Mouse (Mus musculus) frontal cortex, postnatal 36 days (tissue): Measurements from ENCODE around the gene Dydc2.

Source experiments
- DNase-seq, 2 experiments: peaks; one replicate each; pipeline ENCODE4 v3.0.0; 2022; ENCODE audit warnings: low spot score in 2 of 2

The Dydc2 gene

DNA sequence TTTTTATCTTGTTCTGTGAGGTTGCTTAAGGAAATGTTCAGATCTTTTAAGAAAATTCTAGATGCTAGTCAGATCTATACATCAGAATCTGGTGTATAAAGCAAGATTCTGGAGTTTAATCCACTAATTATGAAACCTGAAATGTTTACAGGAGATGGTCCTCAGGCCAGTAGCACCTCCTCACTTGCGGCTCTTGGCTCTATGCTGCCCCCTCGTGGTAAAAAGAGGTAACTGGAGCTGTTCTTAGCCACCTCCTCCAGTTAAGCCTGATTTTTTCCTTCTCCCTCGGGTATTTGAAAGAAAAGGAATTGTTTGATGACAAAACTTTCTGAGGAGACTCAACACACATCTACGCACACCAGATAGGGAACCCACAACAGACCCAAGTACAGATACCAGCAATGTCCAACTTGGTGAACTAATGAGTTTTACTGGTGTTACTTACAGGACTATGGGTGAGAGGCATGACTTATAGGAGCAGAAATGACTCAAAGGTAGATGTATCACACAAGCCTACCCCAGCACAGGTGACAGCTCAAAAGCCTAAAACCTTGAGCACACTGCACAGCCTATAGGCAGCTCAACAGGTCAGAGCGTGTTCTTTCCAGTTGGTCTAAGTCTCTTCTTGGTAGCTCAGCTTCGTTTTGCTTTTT lies 33.7 kb downstream of the Dydc2 start:
- peak; percentile 55 to 56 for DNase-seq

DNA sequence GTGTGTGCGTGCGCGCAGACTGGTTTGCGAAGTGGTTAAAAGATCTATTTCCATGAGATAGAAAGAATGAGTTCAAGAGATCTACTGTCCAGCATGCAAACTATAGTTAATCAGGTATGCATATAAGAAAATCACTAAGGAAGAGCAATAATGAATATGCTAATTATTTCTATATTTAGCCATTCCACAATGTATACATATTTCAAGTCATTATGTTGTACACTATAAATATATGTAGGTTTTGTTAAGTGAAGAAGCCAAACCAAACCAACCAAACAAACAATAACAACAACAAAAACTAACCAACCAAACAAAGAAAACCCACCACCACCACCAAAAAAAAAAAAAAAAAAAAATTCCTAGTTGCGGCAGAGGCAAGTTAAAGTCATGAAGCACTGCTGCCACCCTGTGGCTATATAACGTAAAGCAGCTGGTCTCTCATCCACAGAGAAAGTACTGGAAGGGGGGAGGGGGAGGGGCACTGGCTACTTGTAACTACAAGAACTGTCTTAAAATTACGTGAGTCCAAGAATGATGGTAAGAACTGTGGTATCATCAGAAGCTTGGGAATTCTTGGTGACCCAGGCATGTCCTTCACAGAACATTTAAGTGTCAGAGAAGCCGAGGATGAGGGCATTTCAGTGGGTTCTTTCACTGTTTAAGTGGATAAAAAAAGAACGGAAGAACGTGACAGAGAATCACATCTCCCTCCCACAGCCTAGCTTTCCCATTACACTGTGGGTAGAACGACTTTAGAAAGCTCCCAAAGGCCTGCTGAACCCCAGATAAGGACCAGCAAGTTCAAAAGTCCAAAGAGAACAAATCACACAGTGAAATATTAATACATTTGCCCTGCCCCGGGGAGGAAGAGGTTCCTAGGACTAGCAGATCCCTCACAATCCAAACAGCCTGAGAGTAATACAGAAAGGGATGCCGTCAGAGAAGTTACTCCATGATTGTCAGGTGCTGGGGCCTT lies 35.6 kb downstream of the Dydc2 start:
- peak; percentile 61 to 86 for DNase-seq

DNA sequence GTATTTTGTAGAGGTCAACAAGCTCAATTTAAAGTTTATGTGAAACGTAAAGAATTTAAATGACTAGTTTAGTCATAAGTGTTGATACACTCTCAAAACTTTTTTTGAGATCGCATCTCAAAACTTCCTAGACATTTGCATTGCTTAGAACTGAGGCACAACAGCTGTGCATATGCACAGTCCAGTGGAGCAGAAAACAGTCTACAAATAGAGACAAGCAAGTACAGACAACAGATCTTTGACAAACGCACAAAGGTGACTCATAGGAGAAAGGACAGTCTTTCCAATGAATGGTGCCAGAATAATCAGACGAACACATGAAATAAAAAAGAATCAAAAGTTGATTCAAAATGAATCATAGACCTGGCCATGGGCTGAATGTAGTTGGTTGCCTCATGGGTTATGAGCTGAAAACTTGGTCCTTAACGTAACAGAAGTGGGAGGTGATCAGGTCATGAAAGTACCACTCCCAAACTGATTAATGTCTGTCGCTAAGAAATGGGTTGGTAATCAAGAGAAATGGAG lies 38.0 kb downstream of the Dydc2 start:
- no peak for DNase-seq

DNA sequence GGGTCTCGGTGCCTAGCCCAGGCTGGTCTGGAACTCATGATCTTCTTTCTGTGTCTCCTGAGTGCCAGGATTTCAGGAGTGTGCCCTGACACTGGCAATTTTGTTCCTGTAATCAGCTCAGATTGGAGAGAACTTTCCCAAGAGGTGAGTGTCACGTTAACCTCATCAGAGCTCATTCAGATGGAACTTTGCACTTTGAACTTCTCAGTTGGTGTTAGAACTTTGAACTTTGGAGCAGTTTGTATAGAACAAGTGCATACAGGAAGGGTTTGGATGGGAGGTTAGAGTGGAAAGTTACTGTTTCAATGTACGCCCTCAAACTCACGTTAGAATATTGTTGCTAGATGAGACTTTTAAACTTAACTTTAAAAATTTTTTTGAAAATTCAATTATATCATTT lies 39.7 kb downstream of the Dydc2 start:
- no peak for DNase-seq

DNA sequence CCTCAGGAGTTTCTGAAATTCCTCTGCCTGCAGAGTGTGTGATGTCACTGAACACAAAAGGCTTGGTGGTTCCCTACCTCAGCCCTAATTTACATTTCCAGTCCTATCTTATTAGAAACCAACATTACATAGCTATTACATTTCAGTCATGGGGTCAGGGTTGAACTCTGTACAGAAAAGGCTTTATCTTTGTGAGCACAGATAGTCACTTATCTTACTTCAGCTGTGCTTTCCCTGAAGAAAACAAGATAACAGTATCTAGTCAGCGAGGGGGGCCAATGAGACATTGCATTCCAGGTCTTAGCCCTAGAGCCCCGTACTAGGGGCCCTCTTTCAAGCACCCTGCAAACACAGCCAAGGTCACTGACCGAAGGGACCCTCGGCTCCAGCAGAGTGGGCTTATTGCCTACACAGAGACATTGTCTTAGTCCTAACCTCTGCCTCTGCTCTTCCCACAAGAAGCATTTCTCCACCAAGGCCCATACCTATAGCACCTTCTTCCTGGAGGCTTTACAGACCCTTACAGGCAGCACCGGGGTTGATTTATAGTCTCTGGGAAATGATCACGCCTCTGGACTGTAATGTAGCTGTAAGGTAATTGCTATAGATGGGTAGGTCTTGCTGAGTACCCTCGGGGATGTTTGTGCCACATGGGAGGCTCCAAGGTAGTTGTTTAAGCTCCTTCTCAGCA lies 43.3 kb downstream of the Dydc2 start:
- DNase-seq: no peak

DNA sequence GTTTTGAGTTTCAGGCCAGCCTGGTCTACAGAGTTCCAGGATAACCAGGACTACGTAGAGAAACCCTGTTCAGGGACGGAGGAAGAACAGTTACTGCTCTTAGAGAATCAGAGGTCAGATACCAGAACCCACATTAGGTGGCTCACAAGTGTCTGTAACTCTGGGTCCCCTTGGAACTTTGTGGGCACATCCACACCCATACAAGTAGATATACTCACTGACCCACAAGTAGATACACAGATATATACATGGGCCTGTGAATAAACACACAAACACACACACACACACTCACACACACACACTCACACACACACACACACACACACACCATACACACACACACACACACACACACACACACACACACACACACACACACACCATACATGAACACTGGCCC lies 43.9 kb downstream of the Dydc2 start:
- no peak for DNase-seq

DNA sequence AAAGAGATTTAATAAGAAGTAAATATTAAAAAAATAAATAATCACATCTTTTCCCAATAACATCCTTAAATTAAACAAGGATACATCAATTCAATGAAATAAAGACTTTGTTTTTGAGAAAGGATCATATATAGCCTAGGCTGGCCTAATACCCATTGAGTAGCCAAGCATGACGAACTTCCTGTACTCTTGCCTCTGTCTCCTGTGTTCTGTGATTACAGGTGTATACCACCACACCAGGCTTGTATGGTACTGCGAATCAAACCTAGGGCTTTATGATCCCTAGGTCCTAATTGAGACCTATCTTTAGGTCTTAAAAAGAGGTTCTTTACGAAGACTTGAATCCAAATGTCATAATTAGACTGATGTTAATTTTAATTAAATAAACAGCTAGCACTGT lies 47.8 kb downstream of the Dydc2 start:
- DNase-seq: no peak

DNA sequence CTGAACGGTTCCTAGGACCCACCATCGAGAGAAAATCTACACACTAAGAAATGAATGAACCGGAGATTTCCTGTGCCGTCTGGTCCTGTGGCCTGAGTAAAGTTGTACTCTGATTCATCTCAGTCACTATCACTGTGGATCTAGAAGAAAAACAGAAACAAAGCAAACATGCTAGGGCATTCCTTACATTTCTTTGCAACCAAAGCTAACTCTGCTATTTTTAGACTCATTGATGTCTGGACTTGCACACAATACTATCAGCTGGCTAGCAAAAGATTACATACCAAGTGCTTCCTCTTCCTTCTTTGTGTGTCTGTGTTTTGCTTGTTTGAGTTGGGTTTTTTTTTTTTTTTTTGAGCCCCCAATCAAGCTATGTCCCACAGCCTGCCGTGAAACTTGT lies 51.5 kb downstream of the Dydc2 start:
- no peak for DNase-seq

DNA sequence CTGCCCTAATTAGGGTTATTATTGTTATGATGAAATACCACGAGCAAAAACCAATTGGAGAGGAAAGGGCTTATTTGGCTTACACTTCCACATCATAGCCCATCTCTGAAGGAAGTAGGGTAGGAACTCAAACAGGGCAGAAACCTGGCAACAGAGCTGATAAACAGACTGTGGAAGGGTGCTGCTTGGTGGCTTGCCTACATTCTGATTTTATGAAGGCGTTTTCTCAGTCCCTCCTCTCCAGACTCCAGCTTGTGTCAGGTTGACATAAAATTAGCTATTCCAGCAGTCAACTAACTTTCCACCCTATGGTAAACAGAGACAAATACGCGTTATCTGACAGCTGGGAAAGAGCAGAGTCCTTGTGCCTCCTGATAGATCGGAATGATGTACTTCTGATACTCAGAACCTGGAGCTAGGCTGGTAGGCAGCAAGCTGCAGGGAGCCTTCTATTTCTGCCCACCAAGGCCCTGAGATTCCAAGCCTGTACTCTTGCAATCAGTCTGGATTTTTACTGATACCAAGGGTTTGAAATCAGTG lies 54.2 kb downstream of the Dydc2 start:
- peak in 1 of 2 experiments; percentile 52 for DNase-seq

DNA sequence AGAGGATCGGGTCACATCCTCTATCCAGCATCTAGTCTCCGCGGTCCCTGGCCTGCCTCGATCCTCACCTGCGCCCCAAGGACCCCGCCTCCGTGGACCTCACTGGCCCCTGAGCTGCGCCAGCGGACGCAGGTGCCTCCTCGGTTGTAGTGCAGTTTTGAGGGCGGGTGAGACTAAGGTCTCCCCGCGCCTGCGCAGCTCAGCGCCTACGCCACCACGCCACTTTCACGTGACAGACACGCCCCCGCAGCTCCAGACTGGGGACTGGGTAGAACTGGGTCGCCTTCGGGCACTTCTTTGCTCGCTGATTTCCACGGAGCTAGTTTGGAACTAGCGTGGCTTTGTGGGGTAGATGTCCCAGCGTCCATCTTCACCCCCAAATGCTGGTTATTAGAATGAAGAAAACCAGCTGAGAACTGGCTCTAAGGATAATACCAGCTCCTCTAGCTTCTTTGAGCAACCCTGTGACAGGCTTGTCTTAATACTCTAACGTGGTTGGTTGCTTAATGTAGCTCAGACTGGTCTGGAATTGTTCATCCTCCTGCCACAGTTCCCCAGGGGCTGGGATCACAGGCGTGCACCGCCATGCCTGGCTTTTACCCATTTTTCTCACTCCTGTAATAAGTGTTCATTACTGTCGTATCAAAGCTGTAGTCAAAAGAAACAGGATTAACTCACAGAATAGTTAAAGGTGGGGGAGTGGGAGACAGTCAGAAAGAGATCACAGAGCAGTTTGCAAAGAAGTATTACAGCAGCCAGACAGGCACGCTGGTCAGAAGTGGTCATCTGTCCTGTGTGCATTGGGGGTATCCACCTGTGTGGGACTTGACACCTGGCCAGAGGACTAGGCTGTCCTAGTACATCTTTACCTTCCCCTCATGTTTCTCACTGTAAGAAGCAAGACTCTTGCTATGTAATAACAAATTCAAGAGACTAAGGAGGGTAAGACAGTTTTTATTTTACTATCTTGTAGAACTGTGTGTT lies 55.1 kb downstream of the Dydc2 start, which contains the start of gene Fam213a:
Fam213a (minus strand) TSS at position 159 of the 984 bp plus-strand sequence.
- peak; percentile 94 for DNase-seq

DNA sequence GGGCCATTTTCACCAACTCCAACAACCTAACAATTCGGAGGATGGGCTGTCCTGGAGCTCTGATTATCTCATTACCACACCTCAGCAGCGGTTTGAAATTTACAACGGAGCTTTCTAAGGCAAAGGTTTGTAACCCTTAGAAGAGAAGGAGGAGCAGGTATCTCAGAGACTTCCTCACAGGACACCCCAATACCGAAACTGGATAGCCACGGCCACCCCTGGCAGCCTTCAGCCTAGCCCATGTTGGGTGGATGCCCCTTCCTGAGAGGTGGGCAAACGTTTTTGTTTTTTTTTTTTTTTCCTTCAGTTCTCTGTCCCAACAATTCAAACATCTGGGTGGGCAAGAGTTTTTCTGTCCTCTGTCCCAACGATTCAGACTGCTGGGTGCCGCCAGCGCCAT lies 55.9 kb downstream of the Dydc2 start:
- no peak for DNase-seq

DNA sequence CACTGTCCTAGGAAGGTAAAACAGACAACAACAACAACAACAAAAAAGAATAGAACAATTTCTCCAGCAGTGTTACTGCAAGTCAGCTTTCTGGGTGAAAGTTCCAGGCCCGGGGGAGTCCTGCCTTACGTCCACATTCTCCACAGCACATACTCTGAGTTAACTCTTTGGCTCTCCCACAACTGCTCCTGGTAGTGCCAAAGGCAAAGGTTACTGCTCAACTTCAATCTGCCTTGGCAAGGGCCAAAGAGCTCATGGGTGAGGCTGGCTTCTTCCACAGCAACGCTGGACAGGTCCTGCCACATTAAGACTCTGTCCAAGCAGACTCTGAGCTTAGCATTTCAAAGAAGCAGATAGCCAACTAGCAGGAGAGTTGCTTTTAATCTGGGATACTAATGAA lies 57.1 kb downstream of the Dydc2 start:
- no peak for DNase-seq

DNA sequence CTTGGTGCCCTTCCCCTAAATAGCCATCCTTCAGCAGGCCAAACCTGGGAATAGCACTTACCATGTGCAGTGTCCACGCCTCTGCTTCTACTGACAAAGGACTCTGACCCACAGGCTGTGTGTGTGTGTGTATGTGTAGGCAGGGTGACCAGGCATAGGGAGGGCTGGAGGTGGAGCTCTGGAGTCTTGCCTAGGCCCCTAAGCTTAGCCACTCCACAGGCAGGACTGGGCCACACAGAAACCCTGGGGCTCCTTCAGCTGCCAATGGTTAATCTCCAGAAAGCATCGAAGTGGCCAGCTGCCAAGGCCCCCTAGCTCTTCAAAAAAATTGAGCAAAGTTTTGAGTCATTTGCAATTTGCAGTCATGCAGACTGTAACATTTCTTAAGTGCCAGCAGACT lies 60.9 kb downstream of the Dydc2 start:
- no peak for DNase-seq

DNA sequence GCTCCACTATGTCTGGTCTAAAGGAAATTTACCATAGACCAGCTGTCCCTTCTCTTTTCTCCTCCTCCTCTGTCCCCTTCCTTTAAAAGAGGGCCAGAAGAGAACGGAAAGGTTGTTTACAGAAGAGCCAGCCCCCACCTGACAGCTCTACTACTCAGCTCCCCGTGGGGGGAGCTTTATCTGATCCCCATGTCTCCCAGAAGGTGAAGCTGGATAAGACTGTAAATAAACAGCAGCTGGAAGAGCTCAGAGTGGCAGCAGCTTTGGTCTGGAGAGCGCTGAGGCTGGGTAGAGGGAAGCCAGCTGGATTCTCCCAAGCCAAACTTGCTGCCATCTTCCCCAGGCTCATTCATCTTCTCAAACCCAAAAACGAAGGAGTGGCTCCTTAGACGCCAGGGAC lies 61.4 kb downstream of the Dydc2 start:
- no peak for DNase-seq

DNA sequence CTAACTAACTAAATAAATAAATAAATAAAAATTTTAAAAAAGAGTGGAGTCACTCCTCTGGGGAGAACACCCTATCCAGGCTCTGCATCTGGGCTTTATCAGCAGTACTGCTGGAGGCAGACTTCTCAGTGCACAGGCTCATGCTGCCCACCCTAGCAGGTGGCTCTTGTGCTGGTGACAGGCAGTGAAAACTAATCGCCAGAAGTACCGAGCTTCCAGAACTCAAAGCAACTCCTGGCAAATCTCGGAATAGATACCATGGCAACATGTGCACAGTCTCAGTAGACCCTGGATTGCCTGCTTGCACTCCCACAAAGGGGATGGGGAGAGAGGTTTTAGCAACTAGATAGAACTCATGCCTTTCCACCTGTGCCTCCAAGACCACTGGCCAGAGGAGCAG lies 62.1 kb downstream of the Dydc2 start:
- DNase-seq: no peak

DNA sequence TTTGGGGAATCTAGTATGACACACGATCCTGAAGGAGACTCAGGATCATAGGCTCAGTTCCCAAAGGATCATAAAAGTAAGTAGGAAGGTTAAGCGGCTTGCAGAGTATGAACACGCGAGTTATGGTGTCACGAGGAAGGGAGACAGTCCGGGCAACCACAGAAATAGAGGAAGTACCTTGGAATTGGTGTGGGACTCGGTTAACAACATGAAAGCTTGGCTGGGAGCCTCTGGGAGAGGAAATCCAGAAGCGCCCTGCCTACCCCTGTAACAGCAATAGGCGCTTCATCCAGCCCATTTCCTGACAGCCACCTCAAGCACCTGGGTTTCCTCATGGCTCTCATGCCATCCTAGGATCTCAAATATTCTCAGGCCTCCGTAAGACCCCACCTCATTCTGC lies 62.7 kb downstream of the Dydc2 start:
- no peak for DNase-seq

DNA sequence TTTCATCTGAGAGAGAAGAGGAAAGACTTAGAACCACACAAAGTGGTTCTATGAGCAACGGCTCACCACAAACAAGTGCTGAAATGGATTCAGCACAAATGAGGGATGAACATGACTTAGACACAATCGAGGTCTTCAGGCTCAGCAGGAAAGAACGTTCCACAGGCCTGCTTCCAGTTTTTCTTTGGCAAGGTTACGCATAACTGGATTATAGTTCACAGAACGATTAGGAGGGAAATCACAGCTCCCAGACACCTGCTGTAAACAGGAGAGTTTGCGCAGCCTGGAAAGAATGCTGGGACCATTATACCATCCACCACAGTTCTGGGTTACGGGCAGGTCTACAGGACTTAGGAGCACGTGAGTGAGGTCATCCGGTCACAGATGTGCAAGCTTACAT lies 63.3 kb downstream of the Dydc2 start:
- no peak for DNase-seq

DNA sequence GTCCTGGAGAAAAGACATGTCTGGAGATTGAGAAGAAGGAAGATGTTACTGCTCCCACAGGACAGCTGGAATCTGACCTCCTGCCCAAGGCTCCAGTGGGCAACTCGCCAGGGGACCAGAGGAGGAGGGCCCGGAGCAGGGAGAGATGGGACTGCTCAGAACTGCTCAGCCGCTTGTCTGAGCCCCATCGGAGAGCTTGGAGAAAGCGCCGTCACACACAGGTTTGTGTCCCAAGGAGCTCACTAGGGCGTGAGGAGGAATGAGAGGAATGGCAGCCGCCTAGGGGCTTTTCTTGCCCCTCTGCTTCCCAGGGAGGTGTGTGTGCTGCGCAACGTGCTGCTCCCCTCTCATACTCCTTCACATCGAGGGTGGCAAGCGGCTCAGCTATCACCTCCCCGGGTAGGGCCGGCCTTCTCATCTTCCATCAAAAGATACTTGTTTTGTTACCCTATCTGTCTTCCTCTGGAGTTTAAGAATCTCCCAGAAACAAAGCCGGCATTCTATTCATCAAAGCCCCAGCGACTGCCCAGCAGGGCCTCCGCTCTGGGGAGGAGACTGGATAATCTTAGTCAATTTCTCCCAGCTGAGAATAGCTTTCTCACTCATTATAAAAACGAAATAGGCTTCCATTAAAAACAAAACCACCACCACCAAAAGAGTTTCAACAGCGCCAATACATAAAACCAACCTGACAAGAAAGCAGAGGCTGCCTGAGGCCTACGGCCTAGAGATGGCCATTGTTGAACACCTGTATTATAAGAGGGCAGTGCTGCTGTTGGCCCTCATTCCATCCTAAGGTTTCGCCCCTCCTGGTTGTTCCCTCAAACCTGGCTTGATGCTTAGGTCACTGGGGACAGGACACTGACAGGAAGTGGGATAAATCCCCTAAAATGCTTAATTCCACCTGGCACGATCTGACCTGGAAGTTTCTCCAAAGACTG lies 64.5 kb downstream of the Dydc2 start:
- DNase-seq: no peak

DNA sequence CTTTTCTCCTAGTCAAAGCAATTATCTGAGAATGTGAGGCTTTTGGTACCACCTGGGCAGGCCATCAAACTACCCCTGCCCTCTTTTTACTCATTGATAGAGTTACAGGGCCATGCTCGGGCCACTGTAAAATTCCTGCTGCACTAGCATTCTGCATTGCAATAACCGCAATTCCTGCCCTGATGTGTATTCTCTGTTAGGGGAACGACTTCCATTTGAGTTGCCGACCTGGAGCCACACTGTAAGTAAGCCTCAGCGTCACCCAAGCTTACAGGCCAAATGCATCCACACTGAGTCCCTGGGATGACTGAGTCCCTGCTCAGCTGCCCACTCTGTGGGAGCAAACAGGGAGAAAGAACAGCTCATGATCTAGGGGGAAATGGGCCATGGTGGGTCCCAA lies 67.4 kb downstream of the Dydc2 start:
- no peak for DNase-seq

DNA sequence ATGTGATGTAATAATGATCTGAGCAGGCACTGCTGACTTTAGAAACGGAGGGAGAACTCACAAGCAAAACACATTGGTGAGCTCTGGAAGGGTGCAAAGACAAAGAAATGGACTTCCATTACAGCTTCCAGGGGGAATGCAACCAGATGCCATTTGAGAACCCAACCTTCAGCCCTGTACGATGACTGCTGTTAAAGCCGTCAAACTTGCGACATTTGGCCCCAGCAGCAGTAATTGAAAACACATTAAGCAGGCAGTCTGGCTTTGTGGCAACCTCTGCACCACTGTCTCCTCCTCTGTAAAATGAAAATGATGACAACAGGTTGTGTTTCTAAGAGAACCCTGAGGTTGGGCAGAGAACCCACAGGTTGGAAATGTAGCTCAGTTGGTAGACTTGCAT lies 68.2 kb downstream of the Dydc2 start:
- no peak for DNase-seq
